Mouse (Mus musculus): ENCODE measurements around the gene Tenm4. TPM values are rescaled to one million over a fixed set of nuclear protein-coding genes. Genes with fewer than 3 reads are reported as not detected.

The Tenm4 gene
- polyA plus RNA-seq, 1 experiment from 2014 or later, result 52.7 TPM

- no peaks in the 10 kb centered on the region for H3K9me3 ChIP-seq
- peaks cover 52% of the 10 kb centered on the region for H3K4me1 ChIP-seq
- no peak overlapping the region for H3K9ac ChIP-seq
- ATAC-seq (replicated peaks), result no peak
- H3K27ac ChIP-seq, result no peak overlapping the region
- no peaks in the 10 kb centered on the region for H3K36me3 ChIP-seq (replicated peaks)
- no peak overlapping the region for H3K4me2 ChIP-seq
- H3K27me3 ChIP-seq (replicated peaks), result 0 out of 2 replicates have a peak, but pooled peaks cover 5% of the 10 kb centered on the region
- no peak overlapping the region for H3K4me3 ChIP-seq
- 6% methylated on average over 4 of the region's 4 CpGs for WGBS
Observed at GRCm38 (mm10) chr7:96647657-96648056, 476.6 kb downstream of the Tenm4 start.

- no peak overlapping the region for H3K4me3 ChIP-seq
- no peaks in the 10 kb centered on the region for H3K36me3 ChIP-seq (replicated peaks)
- no peak overlapping the region for H3K9ac ChIP-seq
- no peak for ATAC-seq (replicated peaks)
- peaks cover 50% of the 10 kb centered on the region for H3K4me1 ChIP-seq
- 57% methylated on average over 2 of the region's 2 CpGs for WGBS
- no peak overlapping the region for H3K4me2 ChIP-seq
- no peaks in the 10 kb centered on the region for H3K9me3 ChIP-seq
- H3K27ac ChIP-seq, result no peak overlapping the region
- H3K27me3 ChIP-seq (replicated peaks), result 0 out of 2 replicates have a peak, but pooled peaks cover 5% of the 10 kb centered on the region
Observed at GRCm38 (mm10) chr7:96648606-96649005, 477.6 kb downstream of the Tenm4 start.

- ATAC-seq (replicated peaks), result no peak
- no peaks in the 10 kb centered on the region for H3K9me3 ChIP-seq
- no peak overlapping the region for H3K4me2 ChIP-seq
- no peak overlapping the region for H3K9ac ChIP-seq
- H3K36me3 ChIP-seq (replicated peaks), result no peaks in the 10 kb centered on the region
- H3K27me3 ChIP-seq (replicated peaks), result 0 out of 2 replicates have a peak, but pooled peaks cover 5% of the 10 kb centered on the region
- no peak overlapping the region for H3K27ac ChIP-seq
- no peak overlapping the region for H3K4me3 ChIP-seq
- peaks cover 44% of the 10 kb centered on the region for H3K4me1 ChIP-seq
- 78% methylated on average over 7 of the region's 7 CpGs for WGBS
Observed at GRCm38 (mm10) chr7:96649171-96649570, 478.1 kb downstream of the Tenm4 start.

GRCm38 (mm10) chr7:96650435-96650834, 479.4 kb downstream of the Tenm4 start:
- Histone ChIP-seq H3K27me3 (replicated peaks) (0 out of 2 replicates have a peak, but pooled peaks cover 5% of the 10 kb centered on the region), H3K4me2 (no peak overlapping the region), H3K4me1 (peaks cover 38% of the 10 kb centered on the region), H3K9me3 (no peaks in the 10 kb centered on the region), H3K36me3 (replicated peaks) (no peaks in the 10 kb centered on the region), H3K9ac (no peak overlapping the region), H3K27ac (no peak overlapping the region), H3K4me3 (no peak overlapping the region)
- no peak for ATAC-seq (replicated peaks)
- 32% methylated on average over 2 of the region's 2 CpGs for WGBS

- Histone ChIP-seq H3K9me3 (no peaks in the 10 kb centered on the region), H3K4me3 (no peak overlapping the region), H3K27me3 (replicated peaks) (0 out of 2 replicates have a peak, but pooled peaks cover 2% of the 10 kb centered on the region), H3K9ac (no peak overlapping the region), H3K36me3 (replicated peaks) (no peaks in the 10 kb centered on the region), H3K4me2 (no peak overlapping the region), H3K27ac (no peak overlapping the region; the same call in 1 of the 2 replicates), H3K4me1 (peaks cover 33% of the 10 kb centered on the region)
- ATAC-seq (replicated peaks), result 0 out of 2 replicates have a peak, but pooled peaks have one; percentile 9
- WGBS, result 20% methylated on average over 6 of the region's 6 CpGs
Observed at GRCm38 (mm10) chr7:96651055-96651454, 480.0 kb downstream of the Tenm4 start.

GRCm38 (mm10) chr7:96651626-96652341, 480.7 kb downstream of the Tenm4 start:
- Histone ChIP-seq H3K27me3 (replicated peaks) (0 out of 2 replicates have a peak, but pooled peaks cover 2% of the 10 kb centered on the region), H3K27ac (no peak overlapping the region; the same call in 1 of the 2 replicates), H3K9me3 (no peaks in the 10 kb centered on the region), H3K4me1 (peaks cover 32% of the 10 kb centered on the region), H3K9ac (no peak overlapping the region), H3K4me2 (no peak overlapping the region), H3K36me3 (replicated peaks) (no peaks in the 10 kb centered on the region), H3K4me3 (no peak overlapping the region)
- 0 out of 2 replicates have a peak, but pooled peaks have one; percentile 53 for ATAC-seq (replicated peaks)
- 32% methylated on average over 6 of the region's 6 CpGs for WGBS

GRCm38 (mm10) chr7:96652844-96653243, 481.8 kb downstream of the Tenm4 start:
- Histone ChIP-seq H3K27ac (no peak overlapping the region), H3K4me3 (no peak overlapping the region), H3K4me2 (no peak overlapping the region), H3K9ac (no peak overlapping the region), H3K9me3 (no peaks in the 10 kb centered on the region), H3K27me3 (replicated peaks) (0 out of 2 replicates have a peak, but pooled peaks cover 5% of the 10 kb centered on the region), H3K36me3 (replicated peaks) (no peaks in the 10 kb centered on the region), H3K4me1 (peaks cover 34% of the 10 kb centered on the region)
- 20% methylated on average over 3 of the region's 3 CpGs for WGBS
- ATAC-seq (replicated peaks), result no peak

- H3K9ac ChIP-seq, result no peak overlapping the region
- 62% methylated on average over 2 of the region's 2 CpGs for WGBS
- no peak for ATAC-seq (replicated peaks)
- H3K4me2 ChIP-seq, result no peak overlapping the region
- peaks cover 34% of the 10 kb centered on the region for H3K4me1 ChIP-seq
- H3K27me3 ChIP-seq (replicated peaks), result 0 out of 2 replicates have a peak, but pooled peaks cover 3% of the 10 kb centered on the region
- H3K36me3 ChIP-seq (replicated peaks), result no peaks in the 10 kb centered on the region
- H3K9me3 ChIP-seq, result no peaks in the 10 kb centered on the region
- no peak overlapping the region for H3K27ac ChIP-seq
- H3K4me3 ChIP-seq, result no peak overlapping the region
Observed at GRCm38 (mm10) chr7:96654206-96654605, 483.2 kb downstream of the Tenm4 start.

- Histone ChIP-seq H3K27me3 (replicated peaks) (0 out of 2 replicates have a peak, but pooled peaks cover 3% of the 10 kb centered on the region), H3K4me2 (no peak overlapping the region), H3K9me3 (no peaks in the 10 kb centered on the region), H3K27ac (no peak overlapping the region), H3K9ac (no peak overlapping the region), H3K4me1 (peaks cover 34% of the 10 kb centered on the region), H3K4me3 (no peak overlapping the region), H3K36me3 (replicated peaks) (no peaks in the 10 kb centered on the region)
- ATAC-seq (replicated peaks), result no peak
- 35% methylated on average over 3 of the region's 3 CpGs for WGBS
Observed at GRCm38 (mm10) chr7:96655096-96655716, 484.2 kb downstream of the Tenm4 start.

GRCm38 (mm10) chr7:96657101-96657830, 486.2 kb downstream of the Tenm4 start:
- Histone ChIP-seq H3K9ac (no peak overlapping the region), H3K36me3 (replicated peaks) (no peaks in the 10 kb centered on the region), H3K4me3 (no peak overlapping the region), H3K9me3 (no peaks in the 10 kb centered on the region), H3K4me2 (no peak overlapping the region), H3K27ac (no peak overlapping the region), H3K27me3 (replicated peaks) (peaks cover 8% of the 10 kb centered on the region; the same call in 1 of the 2 replicates), H3K4me1 (peaks cover 31% of the 10 kb centered on the region)
- no peak for ATAC-seq (replicated peaks)
- WGBS, result 13% methylated on average over 13 of the region's 13 CpGs

GRCm38 (mm10) chr7:96657857-96658580, 487.0 kb downstream of the Tenm4 start:
- Histone ChIP-seq H3K4me3 (no peak overlapping the region), H3K4me1 (peaks cover 29% of the 10 kb centered on the region), H3K4me2 (no peak overlapping the region), H3K9me3 (no peaks in the 10 kb centered on the region), H3K9ac (no peak overlapping the region), H3K27ac (no peak overlapping the region), H3K27me3 (replicated peaks) (peaks cover 8% of the 10 kb centered on the region; the same call in 1 of the 2 replicates), H3K36me3 (replicated peaks) (no peaks in the 10 kb centered on the region)
- 56% methylated on average over 11 of the region's 11 CpGs for WGBS
- ATAC-seq (replicated peaks), result no peak

All from midbrain, embryonic 15.5 days (tissue).